Mouse (Mus musculus) testis, adult 2 months (tissue): ENCODE results near the gene Maml3.

Experiments
- CTCF ChIP-seq: fragments of 200-500 bp; IDR thresholded peaks from 2 replicates; pipeline ENCODE4 v1.5.1; 2012; ENCODE audit warnings: low read depth, mild to moderate bottlenecking, inconsistent platforms, low read length, moderate library complexity; ENCODE audit not compliant: control insufficient read depth, insufficient read depth, insufficient replicate concordance
- POLR2A ChIP-seq: fragments of 200-500 bp; IDR thresholded peaks from 2 replicates; pipeline ENCODE4 v1.6.1; 2012; ENCODE audit warnings: low read depth, mild to moderate bottlenecking, inconsistent platforms, low read length, moderate library complexity; ENCODE audit not compliant: control insufficient read depth

GRCm38 (mm10) chr3:52069304-52070162, 35.3 kb downstream of the Maml3 start:
- TF ChIP-seq POLR2A (no peak), CTCF (no peak)
